Mouse (Mus musculus): ENCODE measurements around the gene Gpr6. TPM values are rescaled to one million over a fixed set of nuclear protein-coding genes. Genes with fewer than 3 reads are reported as not detected.

Gpr6 gene
- polyA plus RNA-seq (2012; rRNA removed) = 0.20 and 0.27 TPM in 2 replicates

DNA sequence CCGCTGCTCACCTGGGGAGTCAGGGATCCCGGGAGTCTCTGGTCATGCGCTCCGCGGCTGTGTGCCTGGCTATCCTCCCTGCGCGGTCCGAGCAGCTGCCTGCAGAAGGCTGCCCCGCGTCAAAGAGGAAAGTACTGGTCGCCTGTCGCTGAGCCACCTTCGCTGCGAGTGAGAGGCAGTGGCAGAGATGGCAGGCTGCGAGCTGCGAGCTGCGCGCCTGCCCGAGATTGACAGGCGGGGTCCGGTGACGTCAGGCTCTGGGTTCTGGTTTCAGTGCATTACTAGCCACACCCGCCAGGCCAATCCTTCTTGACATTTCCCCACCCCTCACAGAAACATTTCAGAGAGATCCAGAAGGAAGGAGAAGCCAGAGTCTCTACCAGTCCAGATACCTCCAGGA is at the start of gene Gpr6:
TSS of gene Gpr6 (minus strand) at position 170 of the 400 bp plus-strand sequence.

Other genes starting within 250 kb of the Gpr6 start
- gene Cdc40, start 189.0 kb downstream of the Gpr6 start, polyA plus RNA-seq (2012; rRNA removed) = 9.4 and 15.2 TPM in 2 replicates
- gene Wasf1, start 188.8 kb downstream of the Gpr6 start, polyA plus RNA-seq (2012; rRNA removed) = 0.77 and 1.7 TPM in 2 replicates
- 7.2 and 8.5 TPM in 2 replicates for gene Fig4, start 231.0 kb upstream of the Gpr6 start, polyA plus RNA-seq (2012; rRNA removed)
- gene Ak9, start 231.7 kb upstream of the Gpr6 start, polyA plus RNA-seq (2012; rRNA removed) = not detected in 2 replicates